Mouse (Mus musculus) cerebellum, adult 9-11 months (tissue): Measurements from ENCODE around the gene Lrp10.

Source experiments
- DNase-seq: peaks from one replicate; pipeline ENCODE4 v3.0.0; 2022

Gene Lrp10

DNA sequence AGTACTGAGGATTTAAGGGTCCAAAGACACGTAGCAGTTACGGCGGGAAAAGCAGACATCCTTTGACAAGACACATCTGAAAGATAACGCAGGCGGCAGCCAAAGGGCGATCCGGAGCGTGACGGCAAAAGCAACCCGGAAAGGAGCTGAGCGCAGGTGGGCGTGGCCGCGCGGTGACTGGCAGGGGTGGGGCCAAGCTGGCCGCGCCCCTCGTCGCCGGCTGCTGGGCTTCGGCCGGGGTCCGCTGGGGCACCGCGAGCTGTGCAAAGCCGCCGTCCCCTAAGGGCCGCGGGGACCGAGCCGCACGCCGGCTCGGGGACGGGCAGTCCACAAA is at the start of gene Lrp10:
Gene Lrp10 (plus strand): TSS at position 179 of the 334 bp plus-strand sequence.
- DNase-seq, result peak; percentile 86

- DNase-seq, result no peak
These were observed 48.5 kb upstream of the Lrp10 start for GRCm38 (mm10) chr14:54415241-54416020.

DNA sequence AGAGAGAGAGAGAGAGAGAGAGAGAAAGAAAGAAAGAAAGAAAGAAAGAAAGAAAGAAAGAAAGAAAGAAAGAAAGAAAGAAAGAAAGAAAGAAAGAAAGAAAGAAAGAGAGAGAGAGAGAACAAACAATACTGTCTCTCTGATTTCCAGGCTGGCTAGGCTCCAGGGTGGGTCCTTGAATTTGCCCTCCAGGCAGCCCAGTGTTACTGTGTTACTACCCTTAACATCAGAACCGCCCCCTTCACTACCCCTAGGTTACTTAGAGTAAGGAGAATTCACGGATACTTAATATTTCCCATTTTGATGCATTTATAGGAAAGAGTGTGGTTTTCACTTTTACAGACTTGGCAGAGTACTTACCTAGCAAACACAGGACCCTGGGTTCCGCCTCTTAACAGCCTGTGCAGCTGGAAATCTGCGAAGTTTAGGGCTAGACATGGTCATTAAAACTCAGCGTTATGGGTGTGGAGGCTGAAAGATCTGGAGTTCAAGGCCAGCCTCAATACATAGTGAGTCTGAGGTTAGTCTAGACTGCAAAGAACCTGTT is 47.6 kb upstream of the Lrp10 start:
- no peak for DNase-seq

DNA sequence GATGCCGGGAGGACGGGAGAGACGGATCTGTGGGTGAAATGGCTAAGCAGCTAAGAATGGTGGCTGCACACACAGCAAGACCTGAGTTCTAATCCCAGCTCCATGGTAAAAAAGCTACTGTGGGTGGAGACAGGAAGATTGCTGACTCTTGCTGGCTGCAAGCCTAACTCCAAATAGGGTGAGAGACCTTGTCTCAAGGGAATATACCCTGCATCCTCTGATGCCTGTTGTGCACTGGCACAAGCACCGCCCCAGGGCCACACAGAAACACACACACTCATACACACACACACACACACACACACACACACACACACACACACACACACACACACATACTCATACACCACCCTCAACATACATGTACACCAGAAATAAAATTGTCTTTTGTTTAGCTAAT is 47.1 kb upstream of the Lrp10 start:
- DNase-seq, result no peak

DNA sequence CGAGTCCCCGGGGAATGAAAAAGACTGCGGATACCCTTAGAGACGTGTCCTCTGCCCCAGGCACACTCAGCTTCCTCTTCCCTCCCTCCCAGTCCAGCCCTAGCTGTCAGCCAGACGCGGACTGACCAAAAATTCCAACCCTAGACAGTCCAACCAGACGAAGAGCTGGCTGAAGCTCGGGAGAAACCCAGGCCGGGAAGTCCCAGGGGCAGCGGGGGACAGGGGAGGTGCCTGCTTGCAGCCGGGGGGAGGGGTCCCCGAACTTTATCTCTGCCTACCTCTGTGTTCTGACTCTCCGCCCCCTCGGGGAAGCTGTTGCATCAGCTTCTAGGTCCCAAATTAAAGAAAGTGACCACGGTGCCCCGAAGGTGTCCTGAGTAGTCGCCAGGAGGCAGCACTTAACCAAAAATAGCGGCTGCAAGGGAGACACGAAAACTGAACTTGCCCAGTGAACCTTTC is 46.3 kb upstream of the Lrp10 start, which contains the start of gene Slc7a7:
Gene Slc7a7 (minus strand): TSS at position 158 of the 459 bp plus-strand sequence.
- DNase-seq, result no peak

DNA sequence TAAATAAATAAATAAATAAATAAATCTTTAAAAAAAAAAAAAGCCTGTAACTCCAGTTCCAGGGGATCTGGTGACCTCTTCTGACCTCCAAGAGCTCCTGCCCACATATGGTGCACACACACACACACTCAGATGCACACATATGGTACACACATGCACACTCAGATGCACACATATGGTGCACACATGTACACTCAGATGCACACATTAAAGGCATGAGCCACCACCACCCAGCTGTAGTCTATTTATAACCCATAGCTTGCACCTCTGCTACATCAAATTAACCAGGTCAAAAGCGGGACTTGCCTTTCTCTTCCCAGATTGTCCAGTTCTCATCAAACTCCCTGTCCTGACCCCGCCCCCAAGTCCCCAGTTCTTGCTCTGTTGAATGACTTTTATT is 42.9 kb upstream of the Lrp10 start:
- DNase-seq, result no peak

DNA sequence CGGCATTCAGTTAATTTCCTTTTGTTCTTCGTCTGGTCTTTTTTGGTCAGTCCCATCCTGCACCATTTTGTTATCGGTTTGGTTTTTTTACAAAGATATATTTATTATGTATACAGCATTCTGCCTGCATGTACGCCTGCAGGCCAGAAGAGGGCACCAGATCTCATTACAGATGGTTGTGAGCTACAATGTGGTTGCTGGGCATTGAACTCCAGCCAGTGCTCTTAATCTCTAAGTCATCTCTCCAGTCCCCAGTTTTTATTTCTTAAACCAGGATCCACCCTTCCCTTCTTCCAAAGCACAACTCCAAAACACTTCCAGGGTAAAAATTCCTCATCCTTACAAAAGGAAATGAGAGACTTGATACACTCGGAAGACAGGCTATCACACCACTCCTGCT is 40.5 kb upstream of the Lrp10 start:
- no peak for DNase-seq

DNA sequence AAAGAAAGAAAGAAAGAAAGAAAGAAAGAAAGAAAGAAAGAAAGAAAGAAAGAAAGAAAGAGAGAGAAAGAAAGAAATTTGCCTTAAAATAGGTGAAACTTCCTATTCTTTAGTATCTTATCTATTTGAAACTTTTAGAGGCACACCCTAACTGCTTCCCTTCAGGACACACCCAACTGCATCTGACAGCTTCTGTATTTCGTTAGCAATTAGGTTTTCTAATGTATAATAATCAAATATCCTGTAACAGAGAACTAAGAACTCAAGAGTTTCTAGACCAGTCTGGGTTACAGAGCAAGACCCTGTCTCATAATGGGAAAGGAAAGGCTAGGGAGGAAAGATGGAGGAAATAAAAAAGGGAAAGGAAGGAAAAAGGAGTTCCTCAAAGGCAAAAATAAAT is 39.3 kb upstream of the Lrp10 start:
- DNase-seq, result no peak

- no peak for DNase-seq
These were observed 38.4 kb upstream of the Lrp10 start for GRCm38 (mm10) chr14:54425540-54425939.

DNA sequence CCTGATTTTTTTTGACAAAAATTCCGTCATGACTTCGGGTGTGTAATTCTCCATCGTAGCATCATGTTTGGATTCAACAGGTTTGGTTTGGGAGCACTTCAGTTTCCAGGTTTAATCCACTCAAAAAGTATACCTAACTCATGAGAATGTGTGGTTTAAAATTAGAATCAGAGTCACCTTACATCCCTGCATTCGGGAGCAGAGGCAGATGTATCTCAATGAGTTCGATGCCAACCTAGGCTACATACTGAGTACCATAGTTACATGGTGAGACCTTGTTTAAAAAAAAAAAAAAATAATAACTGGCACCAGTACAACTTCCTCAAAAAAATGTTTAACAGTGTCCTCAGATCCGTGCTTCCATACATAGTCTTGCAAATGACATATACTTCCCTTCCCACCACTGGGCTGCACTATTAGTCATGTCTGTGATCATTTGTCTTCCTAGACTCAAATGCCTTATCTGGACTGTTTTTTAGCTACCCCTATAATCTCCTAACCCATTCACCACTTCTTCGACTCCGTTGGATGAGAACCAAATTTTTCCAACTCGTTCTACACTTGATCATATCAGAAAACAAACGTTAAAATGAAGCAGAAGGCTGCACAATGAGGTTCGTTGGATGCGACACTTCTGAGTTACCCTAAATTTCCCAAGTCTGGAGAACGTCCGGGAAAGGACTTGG is 37.8 kb upstream of the Lrp10 start:
- no peak for DNase-seq

GRCm38 (mm10) chr14:54426689-54427398 is 37.1 kb upstream of the Lrp10 start, which contains the start of gene Mrpl52:
TSS of gene Mrpl52 (plus strand) at chr14:54426909.
- DNase-seq, result peak; percentile 90

DNA sequence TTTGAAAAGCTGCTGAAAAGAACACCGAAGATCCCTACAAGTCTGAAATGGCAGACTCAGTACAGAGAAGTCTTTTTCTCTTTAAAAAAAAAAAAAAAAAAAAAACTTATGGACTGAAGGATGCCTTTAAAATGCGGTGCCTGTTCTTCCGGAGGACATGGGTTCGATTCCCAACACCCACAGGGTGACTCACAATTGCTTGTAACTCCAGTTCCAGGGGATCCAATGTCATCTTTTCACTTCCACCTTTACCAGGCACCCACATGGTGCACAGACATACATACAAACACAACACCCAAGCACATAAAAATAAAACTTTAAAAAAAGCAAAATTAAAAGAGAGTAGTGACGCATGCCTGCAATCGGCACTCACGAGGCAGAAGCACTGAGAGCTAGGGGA is 36.2 kb upstream of the Lrp10 start:
- DNase-seq, result no peak

DNA sequence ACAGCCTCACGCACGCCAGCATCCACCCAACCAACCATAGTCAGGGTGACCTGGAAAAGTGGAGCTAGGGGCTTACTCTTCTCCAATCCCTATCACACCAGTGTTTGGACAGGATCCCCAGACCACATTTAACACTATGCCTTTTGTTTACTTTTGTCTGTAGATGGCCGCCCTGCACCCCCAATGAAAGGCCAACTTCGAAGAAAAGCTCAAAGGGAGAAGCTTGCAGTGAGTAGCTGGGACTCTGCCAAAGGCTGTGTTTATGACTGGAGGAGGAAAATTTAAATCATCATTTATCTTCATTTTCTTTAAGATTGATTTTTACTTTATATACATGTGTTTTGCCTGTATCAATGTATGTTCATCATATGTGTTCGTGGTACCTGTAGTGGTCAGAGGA is 35.5 kb upstream of the Lrp10 start:
- no peak for DNase-seq

DNA sequence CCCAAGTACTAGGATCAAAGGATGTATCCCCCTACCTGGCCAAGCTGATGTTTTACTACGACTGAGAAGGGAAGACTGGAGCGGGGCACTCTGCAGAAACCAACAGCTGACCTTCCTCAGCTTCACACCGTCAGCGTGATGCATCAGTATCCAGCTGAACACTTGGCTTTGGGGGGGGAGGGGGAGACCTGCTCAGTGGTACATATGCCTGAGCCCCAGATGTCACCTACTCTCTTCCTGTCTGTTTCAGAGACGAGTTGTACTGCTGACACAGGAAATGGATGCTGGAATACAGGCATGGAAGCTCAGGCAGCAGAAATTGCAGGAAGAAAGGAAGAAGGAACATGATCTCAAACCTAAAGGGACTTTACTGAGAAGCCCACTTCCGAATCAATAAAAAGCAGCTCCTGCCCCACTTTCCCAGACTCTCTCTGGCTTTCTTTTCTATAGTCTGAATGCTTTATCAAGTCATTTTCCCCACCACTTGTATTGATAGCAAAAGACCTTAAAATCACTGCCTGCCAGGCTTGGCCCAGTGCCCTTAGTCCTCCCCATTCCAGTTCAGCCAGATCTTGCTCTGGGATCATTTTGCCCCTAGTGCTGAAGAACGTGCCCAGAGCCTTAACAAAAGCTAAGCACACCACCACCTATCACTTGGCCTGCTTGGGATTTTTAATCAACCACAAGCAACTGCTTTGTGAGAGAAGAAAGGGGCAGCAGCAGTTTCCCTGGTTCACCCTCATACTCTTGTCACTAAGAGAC is 34.4 kb upstream of the Lrp10 start:
- no peak for DNase-seq

GRCm38 (mm10) chr14:54430406-54431145 is 33.4 kb upstream of the Lrp10 start:
- DNase-seq, result no peak

GRCm38 (mm10) chr14:54431334-54432077 is 32.4 kb upstream of the Lrp10 start, which contains the start of gene Mmp14:
TSS of gene Mmp14 (plus strand) at chr14:54431612.
- DNase-seq, result peak; percentile 36

DNA sequence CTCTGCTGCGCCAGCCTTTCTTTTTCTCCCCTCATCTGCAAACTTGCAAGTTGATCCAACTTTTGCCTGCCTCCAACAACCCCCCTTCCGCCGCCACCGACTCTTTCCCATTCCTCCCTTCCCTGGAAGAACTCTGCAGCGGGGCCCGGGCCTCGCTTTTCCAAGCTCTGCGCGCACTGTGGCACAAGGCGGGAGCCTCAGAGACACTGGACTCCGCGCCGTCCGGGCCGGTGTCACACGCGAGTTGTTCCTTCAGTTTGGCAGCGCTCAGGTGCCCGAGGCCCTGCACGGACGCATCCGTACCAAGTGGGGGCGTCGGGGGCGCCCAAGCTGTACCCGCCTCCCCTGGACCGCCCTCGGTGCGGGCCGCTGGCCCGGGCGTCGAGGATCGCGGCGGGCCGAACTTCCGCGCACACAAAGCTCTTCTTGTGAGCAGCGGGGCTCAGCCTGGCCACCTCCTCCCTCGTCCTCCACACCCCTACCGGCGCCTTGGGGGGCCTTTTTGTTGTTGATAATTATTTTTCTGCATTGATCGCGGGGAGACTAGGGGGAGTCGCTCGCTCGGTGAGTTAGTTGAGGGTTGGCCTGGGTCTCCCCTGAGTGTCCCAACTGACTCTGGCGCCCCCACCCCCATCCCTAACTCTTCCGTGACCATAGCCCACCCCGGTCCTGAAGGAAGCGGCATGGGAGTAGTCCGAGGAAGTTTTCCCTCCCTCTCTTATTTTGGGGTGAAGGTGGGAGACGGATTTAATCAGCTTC is 31.7 kb upstream of the Lrp10 start:
- DNase-seq, result no peak

- no peak for DNase-seq
These were observed 30.8 kb upstream of the Lrp10 start for GRCm38 (mm10) chr14:54432837-54433830.
